Mouse (Mus musculus) lung, postnatal 4 days (tissue): ENCODE measurements at regions not wholly inside any gene's neighbourhood (a gene's known extent, or its start where the extent isn't known, plus 50 kb on each side); places are given as distances from the start of the nearest gene placed in this dataset.
"Not testable (repeated sequence)": the region's sequence is repeated elsewhere in the genome, so short reads cannot be mapped to it uniquely, and the experiment has no call there.

ENCODE experiments used
- DNase-seq, 2 experiments: peaks; one replicate each; pipeline ENCODE4 v3.0.0; 2021

GRCm38 (mm10) chr13:61805300-61805699 lies 235.4 kb upstream of the Cts3 start:
- DNase-seq, result not testable (repeated sequence)

GRCm38 (mm10) chr13:61804168-61804874 lies 234.4 kb upstream of the Cts3 start:
- peak; percentile 44 to 57 for DNase-seq

GRCm38 (mm10) chr13:61803763-61804162 lies 233.8 kb upstream of the Cts3 start:
- not testable (repeated sequence) for DNase-seq

GRCm38 (mm10) chr13:61763457-61763856 lies 193.5 kb upstream of the Cts3 start:
- not testable (repeated sequence) for DNase-seq
